Mouse (Mus musculus) midbrain, embryonic 10.5 days (tissue): Measurements from ENCODE around the gene Fscn2. TPM values are rescaled to one million over a fixed set of nuclear protein-coding genes. Genes with fewer than 3 reads are reported as not detected.
A peak's percentile ranks its signal among the peaks of the same experiment; 100 is the strongest.
"Not testable (repeated sequence)": the region's sequence is repeated elsewhere in the genome, so short reads cannot be mapped to it uniquely, and the experiment has no call there.

Experiments used
- DNase-seq: peaks from one replicate; pipeline ENCODE4 v3.0.0-alpha.2; 2017; ENCODE audit warnings: low spot score
- H3K27ac ChIP-seq: fragments of 300-500 bp; sonication (generic); replicated peaks from 2 replicates; pipeline ENCODE4 v1.5.1; 2016; ENCODE audit warnings: mild to moderate bottlenecking
- H3K27me3 ChIP-seq: fragments of 300-500 bp; sonication (generic); 2 replicates; pipeline ENCODE4 v1.6.1; 2016; ENCODE audit warnings: low read depth, mild to moderate bottlenecking; ENCODE audit not compliant: poor library complexity, severe bottlenecking
- H3K36me3 ChIP-seq: fragments of 300-500 bp; sonication (generic); 2 replicates; pipeline ENCODE4 v1.6.1; 2016; ENCODE audit warnings: mild to moderate bottlenecking, moderate library complexity
- H3K4me1 ChIP-seq: fragments of 300-500 bp; sonication (generic); 2 replicates; pipeline ENCODE4 v1.6.1; 2016
- H3K4me3 ChIP-seq: fragments of 300-500 bp; sonication (generic); 2 replicates; pipeline ENCODE4 v1.5.1; 2016; ENCODE audit warnings: mild to moderate bottlenecking, moderate library complexity
- H3K9me3 ChIP-seq: fragments of 300-500 bp; sonication (generic); replicated peaks from 2 replicates; pipeline ENCODE4 v1.6.1; 2016; ENCODE audit warnings: mild to moderate bottlenecking
- WGBS: fragments of 180-500 bp; shearing (Covaris S2); methylation state at CpG from one replicate; pipeline ENCODE4 v1.1.7; 2016; 5-methylcytosine and 5-hydroxymethylcytosine counted together
- microRNA-seq: library from miRNA; unstranded; fragments of <30 nt; microRNA quantifications from one replicate; pipeline ENCODE4, GENCODE M21; 2017
- polyA plus RNA-seq: library from polyadenylated mRNA; unstranded; fragments of >200 nt; fragmentation: Nextera tagmentation; extraction: Ambion mirVana; gene quantifications from 2 replicates; pipeline ENCODE4 v1.2.1, GENCODE M21; 2016

The Fscn2 gene
- polyA plus RNA-seq, 1 experiment from 2014 or later: 0.62 TPM

DNA sequence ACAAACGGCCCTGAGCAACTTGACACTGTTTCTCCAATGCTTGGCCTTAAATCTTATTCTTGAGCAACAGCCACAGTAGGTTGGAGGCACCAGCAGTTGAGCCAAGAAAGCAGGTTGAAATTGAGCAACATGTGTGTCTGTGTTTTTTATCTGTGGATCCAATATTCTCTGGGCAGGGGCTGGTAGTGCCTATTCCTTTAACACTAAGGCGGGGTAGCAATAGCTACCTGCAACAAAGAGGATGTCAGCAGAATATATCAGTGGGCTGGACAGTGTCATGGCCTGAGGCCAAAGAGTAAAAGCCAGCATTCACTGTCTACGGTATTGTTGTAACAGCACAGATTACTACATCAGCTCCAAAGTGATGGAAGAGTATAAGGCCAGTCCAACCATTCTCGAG is 34.3 kb downstream of the Fscn2 start:
- H3K27me3 ChIP-seq: no peaks in the 10 kb centered on the region
- 96% methylated on average over 4 of the region's 4 CpGs for WGBS
- no peak overlapping the region for H3K4me3 ChIP-seq
- H3K9me3 ChIP-seq: no peaks in the 10 kb centered on the region
- no peak for DNase-seq
- peaks cover 91% of the 10 kb centered on the region for H3K36me3 ChIP-seq
- no peak overlapping the region for H3K27ac ChIP-seq
- no peaks in the 10 kb centered on the region for H3K4me1 ChIP-seq

DNA sequence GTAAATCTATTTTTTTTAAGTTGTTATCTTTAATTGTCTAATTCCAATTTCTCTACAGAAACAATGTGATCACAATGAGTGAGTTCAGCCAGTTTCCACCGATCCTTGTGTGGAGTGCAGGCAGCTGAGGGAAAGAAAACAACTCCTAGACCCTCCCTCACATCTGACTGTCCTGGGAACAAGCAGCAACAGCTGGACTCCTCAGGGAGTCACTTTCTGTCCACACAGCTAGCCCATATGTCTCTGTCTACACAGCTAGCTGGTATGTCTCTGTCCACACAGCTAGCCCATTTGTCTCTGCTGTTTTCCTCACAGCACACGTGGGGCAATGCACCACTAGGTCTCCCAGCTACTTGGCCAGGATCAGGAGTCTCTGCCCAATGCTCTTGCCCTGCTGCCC is 36.3 kb downstream of the Fscn2 start:
- Histone ChIP-seq H3K4me3 (no peak overlapping the region), H3K27me3 (no peaks in the 10 kb centered on the region), H3K9me3 (no peaks in the 10 kb centered on the region), H3K4me1 (no peaks in the 10 kb centered on the region), H3K27ac (no peak overlapping the region), H3K36me3 (peaks cover 97% of the 10 kb centered on the region)
- WGBS: 78% methylated on average over 2 of the region's 2 CpGs
- DNase-seq: no peak

DNA sequence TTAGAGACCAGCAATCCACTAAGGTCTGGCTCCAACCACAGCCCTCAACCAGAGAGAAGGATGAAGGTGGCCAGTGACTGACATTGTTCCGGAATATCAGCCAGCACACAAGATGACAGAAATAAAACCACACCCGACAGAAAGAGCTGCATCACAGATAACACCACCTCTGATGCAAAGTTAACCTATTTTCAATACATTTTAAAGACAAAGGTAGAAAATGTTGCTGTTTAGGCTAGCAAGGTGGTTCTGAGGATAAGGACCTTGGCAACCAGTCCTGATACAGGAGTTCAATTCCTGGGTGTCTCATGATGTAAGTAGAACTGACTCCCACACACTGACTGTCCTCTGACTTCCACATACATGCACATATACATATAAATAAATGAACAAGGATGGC is 38.0 kb downstream of the Fscn2 start:
- WGBS: 91% methylated on average over 2 of the region's 2 CpGs
- H3K4me3 ChIP-seq: no peak overlapping the region
- H3K27me3 ChIP-seq: no peaks in the 10 kb centered on the region
- H3K4me1 ChIP-seq: no peaks in the 10 kb centered on the region
- peaks cover 97% of the 10 kb centered on the region for H3K36me3 ChIP-seq
- H3K27ac ChIP-seq: no peak overlapping the region
- H3K9me3 ChIP-seq: no peaks in the 10 kb centered on the region
- no peak for DNase-seq

DNA sequence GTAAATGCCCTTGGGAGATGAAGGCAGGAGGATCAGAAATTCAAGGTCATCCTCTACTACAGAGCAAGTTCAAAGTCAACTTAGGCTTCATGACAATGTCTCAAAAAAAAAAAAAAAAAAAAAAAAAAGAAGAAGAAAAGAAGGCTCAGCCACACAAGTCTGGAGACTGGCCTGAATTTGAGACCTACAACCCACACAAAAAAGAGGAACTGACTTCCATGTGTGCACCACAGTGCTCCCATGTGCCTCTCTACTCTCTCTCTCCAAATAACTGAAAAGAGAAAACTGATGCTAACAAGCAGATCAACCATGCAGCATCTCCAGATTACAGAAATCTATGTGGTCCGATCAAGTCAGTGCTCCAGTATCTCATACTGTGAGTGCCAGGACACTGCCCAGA is 43.5 kb downstream of the Fscn2 start:
- Histone ChIP-seq H3K27ac (no peak overlapping the region), H3K36me3 (peaks cover 100% of the 10 kb centered on the region), H3K4me3 (no peak overlapping the region), H3K27me3 (no peaks in the 10 kb centered on the region), H3K9me3 (no peaks in the 10 kb centered on the region), H3K4me1 (no peaks in the 10 kb centered on the region)
- DNase-seq: no peak
- 94% methylated on average over 1 of the region's 1 CpGs for WGBS

DNA sequence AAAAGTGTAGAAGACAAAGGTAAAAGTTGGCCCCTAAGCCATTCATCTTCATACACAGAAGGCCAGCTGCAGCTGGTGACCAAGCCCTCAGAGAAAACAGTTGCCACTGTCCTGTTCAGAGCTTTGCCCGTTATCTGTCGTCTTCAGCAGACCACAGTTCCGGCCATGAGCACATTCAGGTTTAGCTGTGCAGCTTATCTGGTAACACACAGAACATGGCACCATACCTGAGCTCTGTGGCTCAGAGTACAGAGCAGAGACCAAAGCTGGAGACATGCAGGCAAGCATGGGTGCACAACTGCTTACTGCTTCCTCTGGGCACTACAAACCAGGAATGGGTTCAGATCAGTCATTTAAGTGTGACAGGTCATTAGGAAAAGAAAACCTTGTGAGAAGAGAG is 44.5 kb downstream of the Fscn2 start:
- WGBS: 94% methylated on average over 3 of the region's 3 CpGs
- H3K27me3 ChIP-seq: no peaks in the 10 kb centered on the region
- no peak overlapping the region for H3K27ac ChIP-seq
- DNase-seq: no peak
- no peaks in the 10 kb centered on the region for H3K4me1 ChIP-seq
- no peaks in the 10 kb centered on the region for H3K9me3 ChIP-seq
- H3K36me3 ChIP-seq: peaks cover 100% of the 10 kb centered on the region
- no peak overlapping the region for H3K4me3 ChIP-seq

DNA sequence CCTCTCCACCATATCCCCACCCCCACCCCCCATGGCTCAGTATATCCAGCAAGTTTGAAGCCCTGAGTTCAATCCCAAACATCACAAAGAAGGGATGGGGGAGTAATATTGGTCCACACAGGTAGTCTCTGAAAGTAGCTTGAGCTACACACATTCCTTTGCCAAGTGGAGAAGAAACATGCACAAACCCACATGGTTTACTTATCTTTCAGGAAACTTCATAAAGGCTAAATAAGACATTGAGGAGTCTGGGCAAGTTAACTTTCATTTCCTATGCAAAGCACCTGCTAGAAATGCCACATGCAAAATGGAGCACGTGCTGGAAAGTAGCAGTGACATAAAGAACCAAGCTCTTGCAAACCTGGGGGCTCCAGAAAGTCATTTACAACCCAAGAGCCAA is 45.1 kb downstream of the Fscn2 start:
- H3K36me3 ChIP-seq: peaks cover 100% of the 10 kb centered on the region
- DNase-seq: no peak
- WGBS: 90% methylated on average over 1 of the region's 1 CpGs

DNA sequence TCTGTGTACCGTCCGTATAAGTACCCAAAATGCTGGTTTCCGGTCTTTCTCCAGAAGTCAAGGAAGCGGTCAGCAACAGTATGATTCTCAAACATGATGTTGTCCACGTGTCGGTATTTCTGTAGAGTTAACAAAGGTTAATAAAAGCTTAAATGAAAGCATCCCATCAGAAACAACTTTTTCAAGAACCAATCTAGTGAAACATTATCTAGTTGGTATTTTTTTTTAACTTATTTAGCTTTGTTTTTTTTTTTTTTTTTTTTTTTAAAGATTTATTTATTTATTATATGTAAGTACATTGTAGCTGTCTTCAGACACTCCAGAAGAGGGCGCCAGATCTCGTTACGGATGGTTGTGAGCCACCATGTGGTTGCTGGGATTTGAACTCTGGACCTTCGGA is 52.3 kb downstream of the Fscn2 start:
- H3K9me3 ChIP-seq, H3K4me1 ChIP-seq, H3K27me3 ChIP-seq, DNase-seq, H3K27ac ChIP-seq, H3K4me3 ChIP-seq: not testable (repeated sequence)
- H3K36me3 ChIP-seq: peaks cover 98% of the 10 kb centered on the region
- 94% methylated on average over 9 of the region's 10 CpGs for WGBS

More for the DNA sequence above, 45.1 kb downstream of the Fscn2 start:
- H3K27me3 ChIP-seq: no peaks in the 10 kb centered on the region
- no peak overlapping the region for H3K4me3 ChIP-seq
- H3K9me3 ChIP-seq: no peaks in the 10 kb centered on the region
- no peak overlapping the region for H3K27ac ChIP-seq
- no peaks in the 10 kb centered on the region for H3K4me1 ChIP-seq

Small RNA genes lying within 50 kb of the gene (microRNA-seq; reads per million reads assigned to microRNA genes)
- gene Gm23419 (not detected), gene Mir6935 (4.8 reads per million, percentile 11 among the genes with 10 or more reads in this experiment)

Other genes with a start within 250 kb of the Fscn2 start
- 87.1 and 97.9 TPM in 2 replicates for gene Slc38a10, start 210.2 kb upstream of the Fscn2 start, polyA plus RNA-seq
- 14.3 and 16.6 TPM in 2 replicates for gene Bahcc1, start 128.6 kb upstream of the Fscn2 start, polyA plus RNA-seq
- 2,836 and 2,964 TPM in 2 replicates for gene Actg1, start 13.0 kb upstream of the Fscn2 start, polyA plus RNA-seq
- gene Faap100, start 17.2 kb downstream of the Fscn2 start, polyA plus RNA-seq: 34.5 and 41.8 TPM in 2 replicates
- gene Nploc4, start 76.2 kb downstream of the Fscn2 start, polyA plus RNA-seq: 45.1 and 46.5 TPM in 2 replicates
- 0.39 TPM in 1 of 2 replicates, not detected in the other for gene Tspan10, start 81.1 kb downstream of the Fscn2 start, polyA plus RNA-seq
- 0.20 and 0.53 TPM in 2 replicates for gene Pde6g, start 92.0 kb downstream of the Fscn2 start, polyA plus RNA-seq
- gene Oxld1, start 96.5 kb downstream of the Fscn2 start, polyA plus RNA-seq: 9.0 and 11.8 TPM in 2 replicates
- gene Ccdc137, start 96.6 kb downstream of the Fscn2 start, polyA plus RNA-seq: 38.9 and 41.8 TPM in 2 replicates
- gene Arl16, start 106.1 kb downstream of the Fscn2 start, polyA plus RNA-seq: 61.8 and 64.0 TPM in 2 replicates
- 167 and 194 TPM in 2 replicates for gene Mrpl12, start 123.1 kb downstream of the Fscn2 start, polyA plus RNA-seq
- 50.1 and 53.4 TPM in 2 replicates for gene Slc25a10, start 130.3 kb downstream of the Fscn2 start, polyA plus RNA-seq
- 0.26 and 0.27 TPM in 2 replicates for gene Gcgr, start 169.2 kb downstream of the Fscn2 start, polyA plus RNA-seq
- gene Mcrip1, start 188.2 kb downstream of the Fscn2 start, polyA plus RNA-seq: 226 and 238 TPM in 2 replicates
- gene Ppp1r27, start 189.6 kb downstream of the Fscn2 start, polyA plus RNA-seq: not detected in 2 replicates
- gene P4hb, start 211.7 kb downstream of the Fscn2 start, polyA plus RNA-seq: 534 and 562 TPM in 2 replicates
- gene Arhgdia, start 220.1 kb downstream of the Fscn2 start, polyA plus RNA-seq: 743 and 777 TPM in 2 replicates
- gene Alyref, start 236.8 kb downstream of the Fscn2 start, polyA plus RNA-seq: 605 and 647 TPM in 2 replicates
- 216 and 231 TPM in 2 replicates for gene Anapc11, start 236.9 kb downstream of the Fscn2 start, polyA plus RNA-seq
- 0.65 and 0.66 TPM in 2 replicates for gene Npb, start 246.9 kb downstream of the Fscn2 start, polyA plus RNA-seq